Mouse (Mus musculus): ENCODE data around the gene 1520401A03Rik.
"Not testable (repeated sequence)": the region's sequence is repeated elsewhere in the genome, so short reads cannot be mapped to it uniquely, and the experiment has no call there.

1520401A03Rik gene

DNA sequence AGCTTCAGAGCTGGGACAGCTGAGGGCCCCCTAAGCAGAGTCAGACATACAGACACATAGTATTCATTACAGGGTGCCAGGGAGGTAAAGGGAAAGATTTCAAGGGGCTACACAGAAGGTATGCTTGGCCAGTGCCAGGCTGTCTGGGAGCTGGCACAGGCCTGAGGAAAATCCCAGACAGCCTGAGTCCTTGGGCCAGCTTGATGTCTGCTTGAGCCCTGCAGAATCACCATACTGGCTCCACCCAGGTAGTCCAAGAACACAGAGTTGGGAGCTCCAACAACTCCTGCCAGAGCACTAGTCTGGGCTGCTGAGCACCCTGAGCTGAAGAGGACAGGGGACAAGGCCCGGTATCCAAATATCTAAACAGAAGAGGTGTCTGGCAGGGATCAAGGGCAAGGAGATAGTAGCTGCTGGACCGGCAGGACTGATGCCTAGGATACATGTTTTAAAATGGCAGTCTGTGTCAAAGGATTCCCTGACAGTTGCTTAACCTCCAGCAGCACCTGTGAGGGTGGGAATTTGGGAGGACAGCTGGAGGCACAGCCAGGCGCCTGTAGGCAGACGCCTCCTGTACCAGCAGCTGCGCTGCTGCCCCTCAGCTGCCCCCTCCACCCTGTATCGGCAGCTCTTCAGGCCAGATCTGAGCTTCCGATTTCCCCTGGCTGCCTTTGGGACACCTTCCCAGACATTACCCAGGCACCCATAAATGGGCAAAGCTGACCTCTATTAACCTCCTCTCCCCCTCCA is at the start of gene 1520401A03Rik:
1520401A03Rik (minus strand) TSS at position 408 of the 750 bp plus-strand sequence.
- no peak for DNase-seq (ENCODE audit: low spot score in 2 of 2)

DNA sequence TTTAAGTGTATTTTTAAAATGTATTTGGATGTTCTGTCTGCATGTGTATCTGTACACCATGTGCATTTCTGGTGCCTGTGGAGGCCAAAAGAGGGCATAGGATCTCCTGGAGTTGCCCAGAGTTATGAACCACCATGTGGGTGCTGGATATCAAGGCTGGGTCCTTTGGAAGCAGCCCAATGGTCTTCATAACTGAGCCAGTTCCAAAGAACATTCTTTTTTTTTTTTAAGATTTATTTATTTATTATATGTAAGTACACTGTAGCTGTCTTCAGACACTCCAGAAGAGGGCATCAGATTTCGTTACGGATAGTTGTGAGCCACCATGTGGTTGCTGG is 49.6 kb upstream of the 1520401A03Rik start:
- DNase-seq (ENCODE audit: low spot score in 2 of 2): not testable (repeated sequence)

DNA sequence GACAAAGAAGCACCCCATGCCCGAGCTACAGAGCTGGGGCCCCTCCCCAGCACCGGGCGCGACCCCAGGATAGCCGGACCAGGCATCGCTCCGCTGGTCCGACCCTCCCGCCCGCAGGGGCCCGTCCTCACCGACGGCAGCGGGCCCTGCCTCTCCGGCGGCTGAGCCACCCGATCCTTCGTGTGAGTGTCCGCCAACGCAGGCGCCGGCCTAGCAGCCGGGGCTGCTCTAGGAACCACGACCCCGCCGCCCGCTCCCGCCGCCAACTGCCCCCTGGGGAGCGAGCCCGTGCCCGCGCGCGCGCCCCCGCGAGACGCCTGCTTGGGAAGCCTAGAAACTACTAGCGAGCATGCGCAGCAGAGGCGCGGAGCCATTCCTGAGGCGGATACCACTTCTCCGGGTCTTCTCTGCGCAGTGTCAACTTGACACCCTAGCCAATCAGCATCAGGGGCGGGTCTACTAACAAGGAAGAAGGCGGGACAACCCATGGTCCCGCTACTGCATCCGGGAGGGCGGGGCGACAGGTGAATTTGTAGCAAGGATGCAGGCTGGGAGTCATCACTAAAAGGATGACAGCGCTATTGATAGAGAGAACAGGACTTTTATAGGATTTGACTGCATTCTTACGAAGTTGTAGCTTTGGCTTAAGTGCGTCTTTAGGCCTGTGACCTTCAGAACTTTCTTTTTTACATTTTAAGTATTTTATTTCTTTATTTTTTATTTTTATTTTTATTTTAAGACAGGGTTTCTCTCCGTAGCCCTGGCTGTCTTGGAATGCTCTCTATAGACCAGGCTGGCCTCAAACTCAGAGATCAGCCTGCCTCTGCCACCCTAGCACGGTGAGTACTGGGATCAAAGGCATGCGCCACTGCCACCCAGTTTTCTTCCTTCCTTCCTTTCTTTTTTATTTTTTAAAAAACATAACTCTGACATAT is 49.0 kb upstream of the 1520401A03Rik start, which contains the start of gene Flywch1:
Flywch1 (minus strand) TSS at position 319 of the 935 bp plus-strand sequence.
- peak; percentile 98 to 99 for DNase-seq (ENCODE audit: low spot score in 2 of 2)

DNA sequence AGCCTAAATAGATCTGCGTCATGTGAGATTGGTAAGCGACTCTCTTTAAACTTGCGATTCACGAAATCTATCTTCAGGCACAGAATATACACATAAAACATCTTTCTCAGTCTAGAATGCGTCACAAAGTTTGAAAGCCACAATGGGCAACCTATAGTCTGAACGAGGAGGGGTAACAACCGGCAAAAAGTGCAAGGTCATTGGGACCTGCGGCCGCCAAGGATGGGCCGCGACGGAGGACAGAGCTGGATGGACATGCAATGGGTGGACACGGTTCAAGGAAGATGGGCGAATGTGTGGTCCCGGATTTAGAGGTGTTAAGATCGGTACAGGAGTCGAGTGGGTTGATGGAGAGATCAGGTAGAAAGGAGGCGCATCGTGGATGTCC is 48.3 kb upstream of the 1520401A03Rik start:
- DNase-seq (ENCODE audit: low spot score in 2 of 2): no peak

- no peak for DNase-seq (ENCODE audit: low spot score in 2 of 2)
Observed at GRCm38 (mm10) chr17:23770493-23770892, 47.9 kb upstream of the 1520401A03Rik start.

DNA sequence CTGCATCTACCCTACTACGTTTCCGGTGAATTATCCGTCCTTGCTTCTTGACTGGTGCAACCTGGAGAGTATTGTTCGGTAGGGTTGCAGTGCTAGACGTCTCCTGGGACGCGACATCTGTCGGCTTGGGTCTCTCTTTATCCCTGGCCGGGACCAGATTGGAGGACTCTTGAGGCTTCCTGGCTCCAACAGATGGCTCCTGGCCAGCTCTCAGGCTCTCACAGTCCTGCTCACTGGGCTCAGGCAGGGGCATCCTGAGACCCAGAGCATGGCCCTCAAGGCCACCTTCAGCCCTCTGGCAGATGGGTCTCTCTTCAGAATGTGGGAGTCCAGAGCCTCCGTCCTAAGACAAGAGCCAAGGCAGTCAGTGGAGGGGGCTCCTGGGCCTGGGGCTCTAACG is 40.4 kb upstream of the 1520401A03Rik start:
- DNase-seq (ENCODE audit: low spot score in 2 of 2): no peak

DNA sequence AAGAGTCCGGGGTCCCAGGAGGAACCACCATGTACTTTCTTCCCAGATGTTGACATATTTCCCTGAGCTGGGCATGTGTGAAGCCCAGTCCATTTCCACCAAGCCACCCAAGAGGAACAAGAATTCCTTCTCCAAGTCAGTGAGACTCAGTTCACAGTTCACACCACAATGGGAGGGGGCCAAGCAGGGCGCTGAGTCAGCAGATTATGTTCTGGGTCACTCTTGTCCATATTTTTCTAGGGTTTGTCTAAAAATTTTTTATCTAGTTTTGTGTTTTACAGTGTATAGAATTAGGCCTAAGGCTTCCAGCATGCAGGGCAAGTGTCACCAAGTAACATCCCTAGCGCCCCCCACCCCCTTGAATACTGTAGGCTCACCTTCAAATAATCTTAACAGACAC is 38.6 kb upstream of the 1520401A03Rik start:
- no peak for DNase-seq (ENCODE audit: low spot score in 2 of 2)

DNA sequence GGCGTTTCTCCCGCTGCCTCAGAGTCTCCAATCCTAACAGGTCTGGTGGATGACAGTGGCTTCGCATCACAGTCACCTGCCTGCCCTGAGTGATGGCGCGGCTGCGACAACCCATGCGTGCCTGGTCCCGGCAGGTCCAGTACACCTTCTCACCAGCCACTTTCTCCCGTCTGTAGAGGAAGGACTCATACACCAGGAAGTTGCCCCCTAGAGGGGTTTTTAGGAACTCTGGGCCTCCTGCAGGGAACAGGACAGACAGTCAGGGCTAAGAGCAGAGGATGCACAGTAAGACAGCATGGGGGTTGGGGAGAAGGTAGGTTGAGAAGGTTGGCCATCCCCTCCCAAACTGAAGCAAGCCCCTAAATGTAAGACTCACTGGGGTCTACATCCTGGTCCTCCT is 37.6 kb upstream of the 1520401A03Rik start:
- no peak for DNase-seq (ENCODE audit: low spot score in 2 of 2)

DNA sequence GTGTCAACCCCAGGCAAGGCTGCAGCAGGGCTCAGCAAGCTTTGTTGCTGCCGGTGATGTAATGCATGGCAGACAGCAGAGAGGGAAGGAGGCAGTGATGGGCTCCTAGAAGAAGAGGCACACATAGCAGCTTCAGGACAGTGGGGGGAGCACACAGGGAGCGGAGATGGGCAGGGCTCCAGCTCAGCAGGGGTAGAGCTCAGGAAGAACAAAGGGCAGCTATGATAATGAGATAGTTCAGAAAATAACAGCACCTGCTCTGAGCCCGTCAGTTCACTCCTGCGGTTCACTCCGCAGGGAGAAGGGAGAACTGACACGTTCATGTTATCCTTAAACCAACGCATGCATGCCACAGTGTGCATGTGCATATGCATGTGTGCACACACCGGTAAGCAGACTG is 36.2 kb upstream of the 1520401A03Rik start:
- DNase-seq (ENCODE audit: low spot score in 2 of 2): no peak

DNA sequence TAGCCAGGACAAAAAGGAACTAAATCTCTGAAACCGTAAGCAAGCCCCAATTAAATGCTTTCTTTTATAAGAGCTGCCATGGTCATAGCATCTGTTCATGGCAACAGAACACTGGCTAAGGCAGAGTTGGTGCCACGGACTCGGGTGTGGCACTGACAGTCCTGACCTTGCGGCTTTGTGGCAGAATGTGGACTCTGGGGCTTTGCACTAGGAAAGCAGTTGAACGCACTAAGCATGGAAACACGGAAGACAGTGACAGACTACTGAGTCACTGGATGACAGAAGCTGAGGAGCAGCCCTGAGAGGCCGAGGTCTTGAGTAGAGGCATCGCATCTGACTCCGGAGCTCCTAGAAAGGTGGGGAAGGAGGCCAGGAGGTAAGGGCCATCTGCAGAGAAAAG is 35.0 kb upstream of the 1520401A03Rik start:
- no peak for DNase-seq (ENCODE audit: low spot score in 2 of 2)

- no peak for DNase-seq (ENCODE audit: low spot score in 2 of 2)
Observed at GRCm38 (mm10) chr17:23755689-23756088, 33.1 kb upstream of the 1520401A03Rik start.

- DNase-seq (ENCODE audit: low spot score in 2 of 2): no peak
Observed at GRCm38 (mm10) chr17:23749400-23750191, 27.0 kb upstream of the 1520401A03Rik start.

GRCm38 (mm10) chr17:23748631-23749391 is 26.2 kb upstream of the 1520401A03Rik start:
- peak in 1 of 2 experiments; percentile 75 for DNase-seq (ENCODE audit: low spot score in 2 of 2)

DNA sequence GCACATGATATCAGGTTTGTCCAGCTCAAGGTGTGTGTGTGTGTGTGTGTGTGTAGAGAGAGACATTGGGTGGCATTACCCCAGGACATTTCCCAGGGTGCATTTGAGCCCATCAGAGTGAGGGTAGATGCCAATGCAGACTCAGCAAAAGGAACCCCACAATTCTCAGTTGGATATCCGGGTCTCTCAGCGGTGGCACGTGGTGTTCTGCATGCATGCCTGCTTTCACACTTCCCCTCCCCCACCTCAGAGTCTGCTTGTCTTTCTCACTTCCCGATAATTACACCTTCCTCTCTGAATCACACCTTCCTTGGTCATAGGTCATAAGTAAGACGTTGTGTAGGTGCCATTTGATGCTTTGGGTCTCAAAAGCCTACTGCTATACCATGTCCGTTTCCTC is 25.4 kb upstream of the 1520401A03Rik start:
- DNase-seq (ENCODE audit: low spot score in 2 of 2): no peak

DNA sequence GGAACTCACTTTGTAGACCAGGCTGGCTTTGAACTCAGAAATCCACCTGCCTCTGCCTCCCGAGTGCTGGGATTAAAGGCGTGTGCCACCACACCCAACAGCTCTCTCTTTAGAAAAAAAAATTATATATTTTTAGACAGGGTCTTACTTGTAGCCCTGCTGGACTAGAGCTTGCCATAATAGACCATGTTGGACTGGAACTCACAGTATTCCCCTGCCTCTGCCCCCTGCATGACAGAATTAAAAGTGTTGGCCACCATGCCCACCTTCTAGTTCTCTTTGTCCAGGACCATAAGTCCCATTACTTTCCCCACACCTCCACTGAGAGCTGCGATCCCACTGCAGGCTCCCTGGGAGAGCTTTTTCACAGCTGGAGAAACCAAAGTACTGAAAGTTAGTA is 24.9 kb upstream of the 1520401A03Rik start:
- no peak for DNase-seq (ENCODE audit: low spot score in 2 of 2)

DNA sequence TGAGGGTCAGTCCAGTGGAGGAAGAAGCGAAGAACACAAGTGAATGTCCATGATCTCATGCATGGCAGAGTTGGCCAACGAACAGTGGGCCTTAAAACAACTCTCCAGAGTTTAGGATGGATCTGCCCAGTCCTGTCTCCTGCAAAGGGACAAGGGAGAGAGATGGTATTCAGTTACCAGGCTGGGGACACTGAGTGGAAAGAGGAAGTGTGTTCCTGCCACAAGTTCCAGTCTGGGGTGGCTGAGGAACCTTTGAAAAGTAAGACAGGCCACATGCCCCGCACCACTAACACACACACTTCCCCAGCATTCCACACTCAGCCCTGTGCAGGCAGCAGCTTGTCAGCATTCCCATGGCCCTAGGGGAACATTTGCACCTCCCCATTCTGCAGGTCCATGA is 24.2 kb upstream of the 1520401A03Rik start:
- no peak for DNase-seq (ENCODE audit: low spot score in 2 of 2)

DNA sequence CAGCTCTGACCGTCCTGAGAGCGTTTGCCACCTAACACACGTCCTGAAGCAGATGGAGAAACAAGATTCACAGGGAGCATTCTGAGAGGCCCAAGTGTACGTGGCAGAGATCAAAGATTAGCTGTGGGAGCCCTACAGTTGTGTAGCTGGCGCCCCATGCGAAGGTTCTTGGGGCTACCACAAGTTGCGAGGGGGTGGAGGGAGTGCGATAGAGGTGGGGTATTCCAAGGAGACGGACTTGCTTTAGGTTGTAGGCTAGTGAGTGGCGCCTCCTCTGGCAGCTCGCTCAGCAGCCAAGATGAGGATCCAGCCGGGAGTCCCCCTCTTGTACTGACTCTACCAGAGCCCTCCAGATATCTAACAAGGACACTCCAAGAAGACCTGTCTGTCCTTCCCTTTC is 23.7 kb upstream of the 1520401A03Rik start:
- no peak for DNase-seq (ENCODE audit: low spot score in 2 of 2)

- no peak for DNase-seq (ENCODE audit: low spot score in 2 of 2)
Observed at GRCm38 (mm10) chr17:23745301-23746251, 23.0 kb upstream of the 1520401A03Rik start, which contains the start of gene Kremen2. TSS of gene Kremen2 (minus strand) at chr17:23745833.

DNA sequence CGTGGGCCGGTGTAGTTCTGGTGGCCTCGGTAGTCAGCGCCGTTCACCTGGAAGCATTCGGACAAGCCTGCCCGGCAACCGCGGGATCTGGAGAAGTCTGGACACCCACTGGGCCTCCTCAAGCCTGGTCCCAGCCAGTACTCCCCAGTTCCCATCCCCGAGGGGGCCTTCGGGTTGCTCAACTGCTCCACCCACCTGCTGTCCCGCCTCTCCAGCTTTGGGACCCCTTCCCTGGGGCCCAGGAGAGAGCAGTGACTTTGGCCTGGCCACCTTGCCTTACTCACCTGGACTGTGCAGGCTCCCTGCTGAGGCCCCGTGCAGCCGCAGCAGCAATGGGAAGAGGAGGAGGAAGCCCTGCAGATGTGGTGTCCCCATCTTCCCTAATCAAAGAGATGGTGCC is 22.1 kb upstream of the 1520401A03Rik start:
- DNase-seq (ENCODE audit: low spot score in 2 of 2): no peak

DNA sequence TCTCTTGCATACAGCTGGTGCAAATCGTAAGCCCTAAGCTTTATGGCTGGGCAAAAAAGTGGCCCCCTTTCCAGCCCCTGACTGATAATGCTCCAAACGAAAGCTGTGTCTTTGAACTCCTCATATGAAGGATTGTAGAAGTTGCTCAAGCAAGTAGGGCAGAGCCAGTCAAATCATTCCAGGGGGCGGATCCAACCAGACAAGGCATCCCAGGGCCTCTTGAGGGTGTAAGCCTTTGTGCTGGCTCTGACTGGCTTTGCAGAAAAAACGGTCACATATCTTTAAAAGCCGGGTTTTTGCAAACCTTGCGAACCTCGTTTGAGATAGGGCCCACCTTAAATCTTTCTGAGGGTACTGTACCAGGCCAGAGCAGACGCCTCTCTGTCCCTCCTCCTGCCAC is 21.5 kb upstream of the 1520401A03Rik start:
- no peak for DNase-seq (ENCODE audit: low spot score in 2 of 2)
